Mouse (Mus musculus) hindbrain, embryonic 11.5 days (tissue): ENCODE results near the gene Alms1. TPM values are rescaled to one million over a fixed set of nuclear protein-coding genes. Genes with fewer than 3 reads are reported as not detected.

ENCODE experiments used
- ATAC-seq: fragments of 200-750 bp; cut with Nextera tagmentation; 2 replicates; pipeline ENCODE4 v1.8.0; 2017; ENCODE audit warnings: mild to moderate bottlenecking, moderate TSS enrichment, moderate library complexity; ENCODE audit not compliant: low FRiP score
- DNase-seq: peaks from one replicate; pipeline ENCODE4 v3.0.0-alpha.2; 2015; ENCODE audit warnings: low spot score
- H3K27ac ChIP-seq: fragments of 300-500 bp; sonication (generic); 2 replicates; pipeline ENCODE4 v1.5.1; 2014; ENCODE audit warnings: mild to moderate bottlenecking, low read depth, low read length
- H3K27me3 ChIP-seq: fragments of 300-500 bp; sonication (generic); 2 replicates; pipeline ENCODE4 v1.6.1; 2014; ENCODE audit warnings: mild to moderate bottlenecking, low read length, moderate library complexity, mixed read lengths; ENCODE audit not compliant: control insufficient read depth, insufficient read depth
- H3K36me3 ChIP-seq: fragments of 300-500 bp; sonication (generic); 2 replicates; pipeline ENCODE4 v1.6.1; 2014; ENCODE audit warnings: mild to moderate bottlenecking, low read length, moderate library complexity, mixed read lengths; ENCODE audit not compliant: control insufficient read depth, insufficient read depth
- H3K4me1 ChIP-seq: fragments of 300-500 bp; sonication (generic); replicated peaks from 2 replicates; pipeline ENCODE4 v1.6.1; 2014; ENCODE audit warnings: low read length, mixed read lengths; ENCODE audit not compliant: control insufficient read depth, insufficient read depth
- H3K4me2 ChIP-seq: fragments of 300-500 bp; sonication (generic); replicated peaks from 2 replicates; pipeline ENCODE4 v1.6.1; 2014; ENCODE audit warnings: mild to moderate bottlenecking, low read depth, low read length
- H3K4me3 ChIP-seq: fragments of 300-500 bp; sonication (generic); 2 replicates; pipeline ENCODE4 v1.5.1; 2014; ENCODE audit warnings: low read depth, low read length
- H3K9ac ChIP-seq: fragments of 300-500 bp; sonication (generic); 2 replicates; pipeline ENCODE4 v1.6.1; 2014; ENCODE audit warnings: low read depth, low read length
- H3K9me3 ChIP-seq: fragments of 300-500 bp; sonication (generic); 2 replicates; pipeline ENCODE4 v1.6.1; 2016; ENCODE audit warnings: low read length; ENCODE audit not compliant: control insufficient read depth
- WGBS: fragments of 180-500 bp; shearing (Covaris S2); extraction: QIAGEN DNeasy Blood & Tissue Kit; methylation state at CpG from one replicate; pipeline ENCODE4 v1.1.7; 2014; 5-methylcytosine and 5-hydroxymethylcytosine counted together
- polyA plus RNA-seq: library from polyadenylated mRNA; unstranded; fragments of >200 nt; fragmentation: Nextera tagmentation; extraction: Ambion mirVana; gene quantifications from 2 replicates; pipeline ENCODE4 v1.2.1, GENCODE M21; 2014

Alms1 gene
- polyA plus RNA-seq, 1 experiment from 2014 or later = 10.4 TPM

DNA sequence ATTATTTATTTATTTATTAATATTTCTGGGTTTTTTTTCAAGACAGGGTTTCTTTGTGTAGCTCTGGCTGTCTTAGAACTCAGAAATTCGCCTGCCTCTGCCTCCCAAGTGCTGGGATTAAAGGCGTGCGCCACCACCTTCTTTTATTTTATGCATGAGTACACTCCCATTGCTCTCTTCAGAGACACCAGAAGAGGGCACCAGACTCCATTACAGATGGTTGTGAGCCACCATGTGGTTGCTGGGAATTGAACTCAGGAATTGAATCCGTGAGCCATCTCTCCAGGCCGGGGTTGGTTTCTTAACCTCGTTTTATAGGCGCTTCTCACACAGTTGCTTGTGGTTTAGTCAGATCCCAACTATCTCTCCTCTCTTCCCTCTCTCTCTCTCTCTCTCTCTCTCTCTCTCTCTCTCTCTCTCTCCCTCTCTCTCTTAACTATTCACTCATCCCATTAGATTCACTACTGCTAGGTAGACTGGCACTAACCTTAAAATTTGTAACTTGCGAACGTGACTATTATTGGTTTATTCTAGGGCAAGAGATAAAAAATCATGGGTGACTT, 445 bp upstream of the Alms1 start:
- peak overlapping the region; percentile 66 for H3K4me3 ChIP-seq
- H3K27me3 ChIP-seq = no peaks in the 10 kb centered on the region
- no peak overlapping the region for H3K27ac ChIP-seq
- no peaks in the 10 kb centered on the region for H3K9me3 ChIP-seq
- 34% methylated on average over 9 of the region's 9 CpGs for WGBS
- DNase-seq = no peak
- 0 out of 2 replicates have a peak, but pooled peaks have one; percentile 6 for ATAC-seq
- no peaks in the 10 kb centered on the region for H3K4me1 ChIP-seq
- peak overlapping the region; percentile 57 for H3K4me2 ChIP-seq
- H3K36me3 ChIP-seq = no peaks in the 10 kb centered on the region
- no peak overlapping the region; the same call in 1 of the 2 replicates for H3K9ac ChIP-seq

DNA sequence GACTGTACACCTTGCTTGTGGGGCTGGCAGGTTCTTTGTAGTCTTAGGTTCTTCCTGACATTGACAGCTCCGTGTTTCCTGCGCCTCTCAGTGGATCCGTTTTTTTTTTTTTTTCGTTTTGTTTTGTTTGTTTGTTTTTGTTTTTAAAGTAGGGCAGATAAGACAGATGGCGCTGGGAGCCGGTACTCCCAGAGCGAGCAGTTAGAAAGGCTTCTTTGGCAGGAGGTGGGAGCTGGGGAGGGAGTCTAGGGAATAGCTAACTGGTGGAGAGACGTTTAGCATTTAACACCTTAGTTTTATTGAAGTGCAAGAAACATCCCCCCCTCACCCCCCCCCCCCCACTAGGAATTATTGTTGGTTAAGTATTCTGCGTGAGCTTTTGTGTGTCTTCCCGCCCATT, 833 bp downstream of the Alms1 start:
- Histone ChIP-seq H3K9me3 (no peaks in the 10 kb centered on the region), H3K9ac (peak overlapping the region; percentile 85), H3K4me1 (no peaks in the 10 kb centered on the region), H3K27me3 (no peaks in the 10 kb centered on the region), H3K36me3 (no peaks in the 10 kb centered on the region), H3K4me2 (peak overlapping the region; percentile 57), H3K4me3 (peak overlapping the region; percentile 66), H3K27ac (peak overlapping the region; percentile 81)
- ATAC-seq (no peak), DNase-seq (no peak)
- 0% methylated on average over 10 of the region's 10 CpGs for WGBS

DNA sequence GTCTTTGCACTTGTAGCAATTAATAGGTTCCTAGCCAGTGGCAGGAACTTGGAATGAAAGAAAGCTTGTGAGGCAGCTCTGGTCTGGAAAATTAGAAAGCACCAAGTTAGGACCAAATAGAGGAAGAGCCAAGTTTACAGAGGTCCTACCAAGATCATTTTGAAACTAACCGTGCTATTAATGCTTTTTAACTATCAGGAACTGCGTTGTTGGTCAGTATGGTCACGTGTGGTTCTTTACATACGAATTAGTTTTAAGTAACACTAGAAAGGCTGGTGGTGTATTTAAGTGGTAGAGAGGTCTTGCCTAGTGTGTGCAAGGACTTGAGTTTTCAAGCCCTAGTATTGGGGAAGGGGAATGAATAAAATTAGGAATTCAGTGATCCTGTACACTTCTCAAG, 1.2 kb downstream of the Alms1 start:
- peak overlapping the region; percentile 66 for H3K4me3 ChIP-seq
- 18% methylated on average over 4 of the region's 4 CpGs for WGBS
- H3K9me3 ChIP-seq = no peaks in the 10 kb centered on the region
- DNase-seq (no peak), ATAC-seq (no peak)
- no peaks in the 10 kb centered on the region for H3K27me3 ChIP-seq
- no peaks in the 10 kb centered on the region for H3K36me3 ChIP-seq
- H3K9ac ChIP-seq = peak overlapping the region; percentile 85
- no peak overlapping the region for H3K27ac ChIP-seq
- H3K4me1 ChIP-seq = no peaks in the 10 kb centered on the region
- peak overlapping the region; percentile 57 for H3K4me2 ChIP-seq

DNA sequence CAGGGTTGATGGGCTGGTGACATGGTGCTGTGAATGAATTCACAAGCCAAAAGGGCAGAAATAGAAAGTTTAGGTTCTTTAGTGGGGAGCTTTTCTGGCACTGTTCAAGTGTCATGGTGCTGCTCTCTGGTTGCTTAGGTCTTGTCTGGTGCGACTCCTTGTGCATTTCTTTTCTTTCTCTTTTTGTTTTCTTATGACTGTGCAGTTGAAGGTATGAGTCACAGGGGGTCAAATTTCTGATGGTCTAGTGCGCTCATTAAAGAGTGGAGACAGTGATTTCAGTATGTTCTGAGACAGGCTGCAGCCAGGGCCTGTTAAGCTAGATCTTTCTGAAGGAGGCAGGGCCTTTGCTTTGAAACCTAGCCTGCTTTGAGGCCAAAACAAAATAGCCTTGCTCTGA, 2.8 kb downstream of the Alms1 start:
- no peaks in the 10 kb centered on the region for H3K27me3 ChIP-seq
- no peak overlapping the region for H3K27ac ChIP-seq
- no peak overlapping the region for H3K4me2 ChIP-seq
- 71% methylated on average over 2 of the region's 2 CpGs for WGBS
- no peaks in the 10 kb centered on the region for H3K36me3 ChIP-seq
- H3K9me3 ChIP-seq = no peaks in the 10 kb centered on the region
- H3K9ac ChIP-seq = no peak overlapping the region
- no peaks in the 10 kb centered on the region for H3K4me1 ChIP-seq
- DNase-seq (no peak), ATAC-seq (no peak)
- no peak overlapping the region for H3K4me3 ChIP-seq

DNA sequence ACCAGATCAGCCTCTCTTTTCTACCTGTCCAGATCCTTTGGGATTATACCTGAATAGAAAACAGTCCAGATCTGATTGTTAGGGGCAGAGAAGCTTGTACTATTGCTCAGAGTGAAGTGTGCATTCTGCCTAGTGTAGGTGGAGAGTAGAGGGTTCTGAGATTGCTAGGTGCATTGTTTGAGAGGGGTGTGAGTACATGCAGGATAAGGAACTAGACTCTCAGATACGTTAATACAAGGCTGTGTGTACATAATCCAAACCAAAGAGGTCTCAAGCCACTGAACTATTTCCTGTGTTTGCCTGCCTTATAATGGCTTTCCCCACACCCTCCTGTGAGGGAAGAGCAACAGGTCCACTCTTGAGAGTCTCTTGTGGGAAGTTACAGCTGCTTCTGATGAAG, 12.0 kb downstream of the Alms1 start:
- no peak for ATAC-seq
- H3K9me3 ChIP-seq = no peaks in the 10 kb centered on the region
- H3K4me1 ChIP-seq = no peaks in the 10 kb centered on the region
- no peak overlapping the region for H3K27ac ChIP-seq
- no peaks in the 10 kb centered on the region for H3K27me3 ChIP-seq
- 77% methylated on average over 1 of the region's 1 CpGs for WGBS
- H3K36me3 ChIP-seq = no peaks in the 10 kb centered on the region
- no peak overlapping the region for H3K9ac ChIP-seq
- no peak for DNase-seq
- H3K4me3 ChIP-seq = no peak overlapping the region
- H3K4me2 ChIP-seq = no peak overlapping the region

DNA sequence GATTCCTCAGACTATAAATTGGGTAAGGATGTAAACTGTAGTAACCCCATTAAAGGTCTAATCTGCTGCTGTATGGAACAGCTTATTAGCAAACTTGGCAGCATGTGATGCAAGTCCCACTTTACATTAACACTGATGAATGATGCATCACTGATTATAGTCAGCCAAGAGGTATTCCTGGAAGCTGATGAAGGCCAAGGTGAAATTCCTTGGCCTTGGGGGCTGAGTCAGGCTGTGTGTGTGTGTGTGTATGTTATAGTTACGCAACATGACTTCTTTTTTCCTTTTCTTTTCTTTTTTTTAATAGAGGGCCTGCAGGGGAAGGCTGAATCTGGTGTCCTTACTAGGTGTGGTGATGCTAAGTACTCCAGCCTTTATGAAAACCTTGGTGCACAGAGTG, 23.2 kb downstream of the Alms1 start:
- 96% methylated on average over 1 of the region's 1 CpGs for WGBS
- Histone ChIP-seq H3K9ac (no peak overlapping the region), H3K4me2 (no peak overlapping the region), H3K27ac (no peak overlapping the region), H3K27me3 (no peaks in the 10 kb centered on the region), H3K4me1 (no peaks in the 10 kb centered on the region), H3K4me3 (no peak overlapping the region), H3K36me3 (peaks cover 2% of the 10 kb centered on the region; the same call in 1 of the 2 replicates), H3K9me3 (no peaks in the 10 kb centered on the region)
- DNase-seq (no peak), ATAC-seq (no peak)

DNA sequence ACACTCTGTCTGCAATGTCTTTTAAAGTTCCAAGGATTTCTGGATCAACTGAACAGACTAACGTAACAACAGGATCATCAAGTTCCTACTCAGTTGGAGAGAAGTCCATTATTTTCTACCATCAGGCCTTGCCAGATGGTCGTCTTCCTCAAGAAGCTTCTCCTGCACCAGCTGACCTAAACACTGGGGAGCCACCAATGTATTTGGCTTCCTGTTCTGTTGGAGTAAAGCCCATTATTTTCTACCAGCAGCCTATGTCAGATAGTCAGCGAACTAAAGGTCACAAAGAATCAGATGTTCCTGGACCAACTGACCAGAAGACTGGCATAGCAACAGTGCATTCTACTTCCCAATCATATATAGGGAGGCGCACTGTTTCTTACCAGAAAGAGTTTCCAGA, 33.5 kb downstream of the Alms1 start:
- H3K9ac ChIP-seq = no peak overlapping the region
- DNase-seq (no peak), ATAC-seq (no peak)

DNA sequence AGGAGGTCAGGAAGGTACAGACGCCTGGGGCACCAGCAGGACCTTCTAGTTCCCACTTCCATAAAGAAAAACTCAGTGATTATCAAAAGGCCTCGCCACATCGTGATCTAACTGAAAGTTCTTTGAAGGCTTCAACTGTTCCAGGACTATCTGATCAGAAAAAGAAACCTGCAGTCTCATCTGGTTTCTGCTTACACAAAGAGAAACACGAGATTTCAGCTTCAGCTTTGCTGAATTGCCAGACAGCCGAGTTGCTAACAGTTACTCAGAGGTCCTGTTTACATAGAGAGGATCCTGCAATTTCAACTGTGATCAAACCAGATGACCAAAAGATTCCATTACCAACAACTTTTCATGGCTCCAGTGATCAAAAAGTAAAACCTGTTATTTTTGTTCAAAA, 34.3 kb downstream of the Alms1 start:
- H3K9me3 ChIP-seq = no peaks in the 10 kb centered on the region
- peaks cover 11% of the 10 kb centered on the region; the same call in 1 of the 2 replicates for H3K36me3 ChIP-seq
- H3K4me3 ChIP-seq = no peak overlapping the region
- WGBS = 93% methylated on average over 5 of the region's 5 CpGs
- no peak overlapping the region for H3K4me2 ChIP-seq
- no peaks in the 10 kb centered on the region for H3K27me3 ChIP-seq
- DNase-seq = no peak
- no peaks in the 10 kb centered on the region for H3K4me1 ChIP-seq
- no peak for ATAC-seq
- H3K27ac ChIP-seq = no peak overlapping the region
- no peak overlapping the region for H3K9ac ChIP-seq

More for the DNA sequence above, 33.5 kb downstream of the Alms1 start:
- Histone ChIP-seq H3K27me3 (no peaks in the 10 kb centered on the region), H3K4me3 (no peak overlapping the region), H3K36me3 (peaks cover 13% of the 10 kb centered on the region), H3K9me3 (no peaks in the 10 kb centered on the region), H3K27ac (no peak overlapping the region), H3K4me2 (no peak overlapping the region), H3K4me1 (no peaks in the 10 kb centered on the region)
- 92% methylated on average over 4 of the region's 4 CpGs for WGBS

DNA sequence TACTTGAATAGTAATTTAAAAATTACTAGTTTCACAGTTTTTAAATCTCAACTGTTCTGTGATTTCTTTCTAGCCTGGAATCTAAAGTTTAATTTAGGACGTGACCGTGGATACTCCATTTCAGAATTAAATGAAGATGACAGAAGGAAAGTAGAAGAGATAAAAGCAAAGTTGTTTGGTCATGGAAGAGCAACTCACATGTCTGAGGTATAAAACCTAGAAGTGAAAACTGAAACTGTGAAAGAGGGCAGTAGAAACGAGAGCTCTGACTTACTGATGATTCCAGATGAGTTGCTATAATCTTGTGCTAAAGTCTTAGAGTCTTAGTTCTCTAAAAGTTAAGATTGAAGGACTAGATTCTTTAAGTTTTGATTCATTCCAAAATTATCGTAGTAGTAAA, 37.2 kb downstream of the Alms1 start:
- DNase-seq = no peak
- WGBS = 94% methylated on average over 4 of the region's 4 CpGs
- H3K27me3 ChIP-seq = no peaks in the 10 kb centered on the region

More for the DNA sequence above, 37.2 kb downstream of the Alms1 start:
- Histone ChIP-seq H3K4me3 (no peak overlapping the region), H3K9ac (no peak overlapping the region), H3K9me3 (no peaks in the 10 kb centered on the region), H3K36me3 (peaks cover 22% of the 10 kb centered on the region), H3K4me1 (no peaks in the 10 kb centered on the region), H3K4me2 (no peak overlapping the region), H3K27ac (no peak overlapping the region)
- no peak for ATAC-seq
